Mouse (Mus musculus): ENCODE measurements around the gene Gpld1.

DNA sequence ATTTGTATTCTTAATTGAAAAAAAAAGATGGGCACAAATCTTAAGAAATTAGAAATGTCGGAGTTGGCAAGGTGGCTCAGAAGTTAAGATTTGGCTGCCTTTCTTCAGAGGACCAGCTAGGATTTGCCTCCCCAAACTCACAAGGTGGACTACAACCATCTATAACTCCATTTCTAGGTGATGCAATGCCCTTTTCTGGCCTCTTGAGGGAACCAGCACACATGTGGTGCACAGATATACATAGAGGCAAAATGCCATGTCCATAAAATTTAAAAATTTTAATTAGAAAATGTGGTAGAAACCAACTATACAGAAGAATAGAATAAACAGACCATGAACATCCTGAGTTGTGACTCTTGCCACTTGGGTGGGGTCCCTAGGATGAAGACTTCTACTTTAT is 33.8 kb upstream of the Gpld1 start:
- peak; percentile 41 for TF ChIP-seq CTCF (IDR thresholded peaks at IDR 0.05; ENCODE audit: low read depth)
- TF ChIP-seq EP300 (IDR thresholded peaks at IDR 0.05; ENCODE audit: low read depth) = no peak

Data from liver, postnatal 0 days (tissue).